Mouse (Mus musculus) myocyte (in vitro differentiated cells): ENCODE results near the gene Kcnip2.

ENCODE experiments used
- CEBPB ChIP-seq: IDR thresholded peaks from 2 replicates; pipeline ENCODE4 v1.6.1; 2011; ENCODE audit warnings: mild to moderate bottlenecking, moderate library complexity; ENCODE audit not compliant: poor library complexity, insufficient read depth, severe bottlenecking
- POLR2A ChIP-seq: IDR thresholded peaks from one replicate; pipeline ENCODE4 v1.6.1; 2011; ENCODE audit warnings: low read depth, mild to moderate bottlenecking, control low read depth, moderate library complexity; ENCODE audit not compliant: insufficient read length
- POLR2AphosphoS2 ChIP-seq: IDR thresholded peaks from one replicate; pipeline ENCODE4 v1.6.1; 2011; ENCODE audit warnings: low read depth, control low read depth; ENCODE audit not compliant: insufficient read length
- REST ChIP-seq: IDR thresholded peaks from one replicate; pipeline ENCODE4 v1.6.1; 2011; ENCODE audit warnings: mild to moderate bottlenecking, control low read depth, moderate library complexity; ENCODE audit not compliant: insufficient read depth, insufficient read length
- TCF12 ChIP-seq: IDR thresholded peaks from one replicate; pipeline ENCODE4 v1.6.1; 2011; ENCODE audit warnings: mild to moderate bottlenecking, control low read depth; ENCODE audit not compliant: poor library complexity, insufficient read depth, severe bottlenecking
- USF1 ChIP-seq: IDR thresholded peaks from one replicate; pipeline ENCODE4 v1.6.1; 2011; ENCODE audit warnings: low read depth, mild to moderate bottlenecking, control low read depth, moderate library complexity

- no peak for TF ChIP-seq POLR2AphosphoS2
- TF ChIP-seq POLR2A: no peak
- TF ChIP-seq CEBPB: no peak
- TF ChIP-seq USF1: no peak
- no peak for TF ChIP-seq REST
- no peak for TF ChIP-seq TCF12
Measured at GRCm38 (mm10) chr19:45804593-45805368, 11.1 kb downstream of the Kcnip2 start.
